Mouse (Mus musculus) B cell, adult (primary cell): Measurements from ENCODE around the gene Pkhd1. TPM values are rescaled to one million over a fixed set of nuclear protein-coding genes. Genes with fewer than 3 reads are reported as not detected.

ENCODE experiments used
- total RNA-seq: library from RNA; stranded (reverse); gene quantifications from 4 replicates; pipeline ENCODE4 v1.2.4, GENCODE M21; 2023; ENCODE audit not compliant: inconsistent age

The Pkhd1 gene
- not detected in 4 replicates for total RNA-seq

DNA sequence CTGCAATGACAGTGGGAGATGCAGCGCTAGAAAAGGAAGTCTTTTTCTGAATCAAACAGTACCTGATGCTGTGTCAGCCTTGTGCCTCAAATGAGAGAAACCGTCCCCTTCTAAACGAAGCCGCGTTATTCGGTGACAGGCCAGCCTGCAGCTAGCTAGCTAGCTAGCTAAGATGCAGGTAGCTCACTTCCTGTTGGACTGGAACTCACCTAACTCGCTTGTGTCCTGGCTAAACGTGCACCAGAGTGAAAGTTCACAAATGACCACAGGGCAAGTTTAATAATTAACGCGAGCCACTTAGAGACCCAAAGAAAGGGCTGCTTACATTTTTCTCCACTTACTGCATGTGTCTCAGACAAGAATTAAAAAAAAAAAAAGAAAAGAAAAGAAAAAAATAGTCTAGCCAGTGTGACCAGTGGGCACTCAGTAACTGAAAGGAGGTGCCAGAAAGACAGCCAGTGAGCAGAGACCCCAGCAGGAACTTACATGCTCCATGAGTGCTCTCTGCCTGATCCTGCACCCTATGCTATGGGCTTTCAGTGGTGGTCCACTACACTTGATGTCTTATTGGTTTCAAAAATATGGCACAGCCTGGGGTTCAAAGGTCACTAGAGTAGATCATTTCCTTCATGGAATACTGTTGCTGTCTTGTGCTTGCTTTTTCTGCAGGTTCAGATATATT lies at the start of gene Pkhd1:
Gene Pkhd1 (minus strand): TSS at position 216 of the 682 bp plus-strand sequence.

Other genes starting within 250 kb of the Pkhd1 start
- gene Il17a, start 112.8 kb upstream of the Pkhd1 start, total RNA-seq: not detected in 4 replicates
- 0.66 to 1.9 TPM (median 1.0 TPM) in 3 of 4 replicates, not detected in the other for gene Il17f, start 172.6 kb upstream of the Pkhd1 start, total RNA-seq
- 52.3 to 61.9 TPM (median 56.3 TPM) in 4 replicates for gene Mcm3, start 202.2 kb upstream of the Pkhd1 start, total RNA-seq